Mouse (Mus musculus) small intestine, adult 2 months (tissue): Measurements from ENCODE around the gene Phlda2.

Experiments used
- CTCF ChIP-seq: fragments of 200-500 bp; IDR thresholded peaks from 2 replicates; pipeline ENCODE4 v1.5.1; 2012; ENCODE audit warnings: low read depth, mild to moderate bottlenecking, control low read depth, inconsistent platforms, low read length, moderate library complexity, mixed read lengths; ENCODE audit not compliant: insufficient replicate concordance, insufficient read length; ENCODE audit errors: extremely low read depth
- POLR2A ChIP-seq: fragments of 200-500 bp; IDR thresholded peaks from 2 replicates; pipeline ENCODE4 v1.6.1; 2012; ENCODE audit warnings: low read depth, mild to moderate bottlenecking, control low read depth, inconsistent platforms, low read length, moderate library complexity

DNA sequence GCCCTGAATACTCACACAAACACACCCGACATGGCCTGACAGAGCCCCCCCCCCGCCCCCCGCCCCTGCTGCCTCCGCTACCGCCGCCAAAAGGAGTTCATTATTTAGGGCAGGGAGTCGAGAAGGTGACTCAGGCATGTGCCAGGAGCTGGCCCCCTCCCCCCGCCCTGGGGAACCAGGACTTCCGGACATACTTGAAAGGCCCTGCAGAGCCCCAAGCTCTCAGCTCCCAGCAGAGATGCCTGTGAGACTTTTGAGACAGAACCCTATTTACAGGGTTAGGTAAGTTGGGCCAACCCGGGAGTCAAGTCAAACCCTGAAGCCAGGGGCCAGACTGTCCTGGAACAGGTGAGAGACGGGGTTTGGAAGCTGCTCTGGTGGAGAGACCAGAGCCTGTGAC is 41.0 kb downstream of the Phlda2 start:
- no peak for TF ChIP-seq CTCF
- TF ChIP-seq POLR2A: no peak
